Mouse (Mus musculus) embryo, embryonic 9.5 days (tissue): ENCODE measurements around the gene Rint1.

Source experiments
- DNase-seq: peaks from one replicate; pipeline ENCODE4 v3.0.0-alpha.2; 2017; ENCODE audit errors: extremely low spot score

The Rint1 gene

GRCm38 (mm10) chr5:23864054-23864965, 76.8 kb downstream of the Rint1 start:
- DNase-seq = no peak

DNA sequence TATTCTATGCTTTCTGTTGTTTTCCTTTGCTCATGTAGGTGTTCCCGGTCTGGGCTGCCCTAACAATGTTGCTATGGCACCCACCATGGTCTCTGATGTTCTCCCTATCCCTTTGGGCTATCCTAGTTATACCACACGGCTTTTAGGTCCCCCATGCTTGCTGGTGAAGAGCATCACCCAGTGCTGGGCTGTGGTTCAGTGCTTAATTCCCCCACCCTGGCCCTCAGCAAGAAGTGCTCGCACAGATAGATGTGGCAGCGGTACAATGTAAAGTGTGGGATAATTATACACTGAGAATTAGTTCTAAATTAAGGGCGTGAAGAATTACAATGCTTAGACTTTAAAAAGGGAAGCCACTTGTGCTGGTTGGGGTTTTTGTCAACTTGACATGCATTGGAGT, 78.4 kb downstream of the Rint1 start:
- DNase-seq = no peak
